Mouse (Mus musculus): ENCODE measurements around the gene Nrxn2. TPM values are rescaled to one million over a fixed set of nuclear protein-coding genes. Genes with fewer than 3 reads are reported as not detected.

Nrxn2 gene
- polyA plus RNA-seq, 1 experiment from 2014 or later = 6.2 TPM

GRCm38 (mm10) chr19:6400096-6401086 is 18.1 kb upstream of the Nrxn2 start:
- peak overlapping the region; percentile 99 for H3K4me2 ChIP-seq (replicated peaks; ENCODE audit: low read depth, low read length)
- ATAC-seq (ENCODE audit: low FRiP score, low TSS enrichment) = peak; percentile 27
- H3K9ac ChIP-seq (replicated peaks; ENCODE audit: low read length) = peak overlapping the region; percentile 76
- 0 out of 2 replicates have a peak, but pooled peaks cover 7% of the 10 kb centered on the region for H3K27me3 ChIP-seq (ENCODE audit: insufficient read depth, low read length)
- 1% methylated on average over 29 of the region's 29 CpGs for WGBS
- peak overlapping the region; percentile 69 for H3K4me3 ChIP-seq (ENCODE audit: low read length)
- no peaks in the 10 kb centered on the region for H3K9me3 ChIP-seq (ENCODE audit: low read length)
- peak overlapping the region; percentile 72 for H3K27ac ChIP-seq (ENCODE audit: low read length)
- H3K4me1 ChIP-seq (ENCODE audit: insufficient read depth, low read length) = peaks cover 47% of the 10 kb centered on the region
- H3K36me3 ChIP-seq (ENCODE audit: insufficient read depth, low read length) = no peaks in the 10 kb centered on the region

- Histone ChIP-seq H3K9me3 (ENCODE audit: low read length) (no peaks in the 10 kb centered on the region), H3K27ac (ENCODE audit: low read length) (peak overlapping the region; percentile 67; the same call in 1 of the 2 replicates), H3K9ac (replicated peaks; ENCODE audit: low read length) (peak overlapping the region; percentile 64)
Observed at GRCm38 (mm10) chr19:6401131-6401815, 17.3 kb upstream of the Nrxn2 start.

DNA sequence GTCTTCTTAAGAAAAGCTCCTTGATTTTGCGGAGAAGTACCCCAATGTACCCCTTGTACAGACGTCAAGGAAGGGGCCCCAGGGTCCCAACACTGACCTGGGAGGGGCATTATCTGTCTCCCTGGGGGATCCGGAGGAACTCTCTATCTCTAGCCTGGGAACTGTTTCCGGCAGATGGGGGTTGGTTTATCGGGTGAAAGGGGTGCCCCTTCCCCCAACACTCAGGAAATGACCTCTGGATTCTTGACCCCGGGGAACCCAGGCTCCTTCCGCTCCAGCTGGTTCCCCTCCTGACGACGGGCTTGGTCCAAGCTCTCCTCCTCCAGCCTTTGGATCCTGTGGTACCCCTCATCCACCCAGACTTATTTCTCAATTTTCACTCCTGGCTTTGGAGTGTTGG is 16.6 kb upstream of the Nrxn2 start:
- ATAC-seq (ENCODE audit: low FRiP score, low TSS enrichment) = peak; percentile 7; the same call in 1 of the 2 replicates
- peak overlapping the region; percentile 69 for H3K4me3 ChIP-seq (ENCODE audit: low read length)
- H3K4me1 ChIP-seq (ENCODE audit: insufficient read depth, low read length) = peaks cover 47% of the 10 kb centered on the region
- WGBS = 6% methylated on average over 9 of the region's 9 CpGs
- no peaks in the 10 kb centered on the region for H3K36me3 ChIP-seq (ENCODE audit: insufficient read depth, low read length)
- peak overlapping the region; percentile 99 for H3K4me2 ChIP-seq (replicated peaks; ENCODE audit: low read depth, low read length)
- H3K9ac ChIP-seq (replicated peaks; ENCODE audit: low read length) = peak overlapping the region; percentile 64
- 0 out of 2 replicates have a peak, but pooled peaks cover 7% of the 10 kb centered on the region for H3K27me3 ChIP-seq (ENCODE audit: insufficient read depth, low read length)
- H3K27ac ChIP-seq (ENCODE audit: low read length) = peak overlapping the region; percentile 67; the same call in 1 of the 2 replicates
- no peaks in the 10 kb centered on the region for H3K9me3 ChIP-seq (ENCODE audit: low read length)

More at GRCm38 (mm10) chr19:6401131-6401815, 17.3 kb upstream of the Nrxn2 start:
- Histone ChIP-seq H3K4me1 (ENCODE audit: insufficient read depth, low read length) (peaks cover 47% of the 10 kb centered on the region), H3K27me3 (ENCODE audit: insufficient read depth, low read length) (0 out of 2 replicates have a peak, but pooled peaks cover 7% of the 10 kb centered on the region), H3K4me3 (ENCODE audit: low read length) (peak overlapping the region; percentile 69), H3K4me2 (replicated peaks; ENCODE audit: low read depth, low read length) (peak overlapping the region; percentile 99), H3K36me3 (ENCODE audit: insufficient read depth, low read length) (no peaks in the 10 kb centered on the region)
- under 1% methylated on average over 29 of the region's 32 CpGs for WGBS
- ATAC-seq (ENCODE audit: low FRiP score, low TSS enrichment) = peak; percentile 47

DNA sequence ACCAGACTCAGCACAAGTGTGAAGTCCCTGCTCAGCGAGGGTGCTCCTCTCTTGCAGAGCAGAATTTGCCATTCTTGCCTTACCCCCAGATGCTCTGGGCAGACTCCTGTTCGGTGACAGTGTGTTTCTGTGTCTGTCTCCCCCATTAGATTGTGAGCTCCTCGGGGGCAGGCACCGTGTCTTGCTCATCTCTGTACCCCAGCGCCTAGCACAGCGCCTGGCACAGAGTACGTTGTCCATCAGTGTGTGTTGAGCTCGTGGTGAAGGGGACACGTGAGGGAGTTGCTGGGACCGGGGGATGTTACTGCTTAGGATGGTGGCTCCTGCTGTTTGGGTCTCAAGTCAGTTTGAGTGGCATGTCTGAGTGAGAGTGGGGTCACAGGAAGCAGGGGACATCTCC is 14.7 kb upstream of the Nrxn2 start:
- no peak overlapping the region for H3K4me2 ChIP-seq (replicated peaks; ENCODE audit: low read depth, low read length)
- no peak overlapping the region for H3K9ac ChIP-seq (replicated peaks; ENCODE audit: low read length)
- no peaks in the 10 kb centered on the region for H3K36me3 ChIP-seq (ENCODE audit: insufficient read depth, low read length)
- ATAC-seq (ENCODE audit: low FRiP score, low TSS enrichment) = no peak
- no peak overlapping the region for H3K4me3 ChIP-seq (ENCODE audit: low read length)
- no peaks in the 10 kb centered on the region for H3K9me3 ChIP-seq (ENCODE audit: low read length)
- H3K4me1 ChIP-seq (ENCODE audit: insufficient read depth, low read length) = peaks cover 34% of the 10 kb centered on the region
- H3K27me3 ChIP-seq (ENCODE audit: insufficient read depth, low read length) = 0 out of 2 replicates have a peak, but pooled peaks cover 7% of the 10 kb centered on the region
- 81% methylated on average over 10 of the region's 10 CpGs for WGBS
- no peak overlapping the region for H3K27ac ChIP-seq (ENCODE audit: low read length)

GRCm38 (mm10) chr19:6405433-6405832 is 13.1 kb upstream of the Nrxn2 start:
- H3K27ac ChIP-seq (ENCODE audit: low read length) = no peak overlapping the region
- ATAC-seq (ENCODE audit: low FRiP score, low TSS enrichment) = no peak
- no peak overlapping the region for H3K4me2 ChIP-seq (replicated peaks; ENCODE audit: low read depth, low read length)
- H3K36me3 ChIP-seq (ENCODE audit: insufficient read depth, low read length) = no peaks in the 10 kb centered on the region
- peaks cover 20% of the 10 kb centered on the region for H3K4me1 ChIP-seq (ENCODE audit: insufficient read depth, low read length)
- 0 out of 2 replicates have a peak, but pooled peaks cover 7% of the 10 kb centered on the region for H3K27me3 ChIP-seq (ENCODE audit: insufficient read depth, low read length)
- H3K9me3 ChIP-seq (ENCODE audit: low read length) = no peaks in the 10 kb centered on the region
- H3K9ac ChIP-seq (replicated peaks; ENCODE audit: low read length) = no peak overlapping the region
- WGBS = 77% methylated on average over 10 of the region's 10 CpGs
- H3K4me3 ChIP-seq (ENCODE audit: low read length) = no peak overlapping the region

GRCm38 (mm10) chr19:6407109-6407508 is 11.4 kb upstream of the Nrxn2 start:
- Histone ChIP-seq H3K27ac (ENCODE audit: low read length) (no peak overlapping the region), H3K4me1 (ENCODE audit: insufficient read depth, low read length) (peaks cover 4% of the 10 kb centered on the region), H3K9ac (replicated peaks; ENCODE audit: low read length) (no peak overlapping the region), H3K4me2 (replicated peaks; ENCODE audit: low read depth, low read length) (no peak overlapping the region), H3K9me3 (ENCODE audit: low read length) (no peaks in the 10 kb centered on the region), H3K4me3 (ENCODE audit: low read length) (no peak overlapping the region), H3K36me3 (ENCODE audit: insufficient read depth, low read length) (no peaks in the 10 kb centered on the region), H3K27me3 (ENCODE audit: insufficient read depth, low read length) (0 out of 2 replicates have a peak, but pooled peaks cover 3% of the 10 kb centered on the region)
- no peak for ATAC-seq (ENCODE audit: low FRiP score, low TSS enrichment)
- 84% methylated on average over 8 of the region's 8 CpGs for WGBS

GRCm38 (mm10) chr19:6407816-6408510 is 10.6 kb upstream of the Nrxn2 start:
- H3K9me3 ChIP-seq (ENCODE audit: low read length) = no peaks in the 10 kb centered on the region
- H3K4me3 ChIP-seq (ENCODE audit: low read length) = no peak overlapping the region
- ATAC-seq (ENCODE audit: low FRiP score, low TSS enrichment) = no peak
- H3K4me1 ChIP-seq (ENCODE audit: insufficient read depth, low read length) = peaks cover 4% of the 10 kb centered on the region
- H3K27ac ChIP-seq (ENCODE audit: low read length) = no peak overlapping the region
- H3K27me3 ChIP-seq (ENCODE audit: insufficient read depth, low read length) = 0 out of 2 replicates have a peak, but pooled peaks cover 2% of the 10 kb centered on the region
- no peaks in the 10 kb centered on the region for H3K36me3 ChIP-seq (ENCODE audit: insufficient read depth, low read length)
- 67% methylated on average over 16 of the region's 16 CpGs for WGBS
- H3K4me2 ChIP-seq (replicated peaks; ENCODE audit: low read depth, low read length) = no peak overlapping the region
- H3K9ac ChIP-seq (replicated peaks; ENCODE audit: low read length) = no peak overlapping the region

DNA sequence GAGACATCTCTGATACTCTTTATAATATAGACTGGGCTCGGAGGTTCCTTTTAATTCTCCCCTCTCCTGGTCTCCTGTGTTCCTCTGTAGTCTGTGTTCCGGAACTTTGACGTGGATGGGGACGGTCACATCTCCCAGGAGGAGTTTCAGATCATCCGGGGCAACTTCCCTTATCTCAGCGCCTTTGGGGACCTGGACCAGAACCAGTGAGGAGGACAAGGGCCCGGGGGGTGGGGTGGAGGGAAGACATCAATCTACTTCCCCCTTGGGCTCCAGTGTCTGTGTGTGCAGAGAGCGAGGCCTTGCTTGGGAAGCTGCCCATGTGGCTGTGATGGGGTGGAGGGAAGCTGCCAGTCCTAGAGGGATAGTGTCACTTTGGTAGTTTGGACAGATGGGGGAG is 9.8 kb upstream of the Nrxn2 start:
- Histone ChIP-seq H3K36me3 (ENCODE audit: insufficient read depth, low read length) (no peaks in the 10 kb centered on the region), H3K9me3 (ENCODE audit: low read length) (no peaks in the 10 kb centered on the region), H3K27ac (ENCODE audit: low read length) (no peak overlapping the region), H3K4me2 (replicated peaks; ENCODE audit: low read depth, low read length) (no peak overlapping the region), H3K4me3 (ENCODE audit: low read length) (no peak overlapping the region), H3K9ac (replicated peaks; ENCODE audit: low read length) (no peak overlapping the region), H3K4me1 (ENCODE audit: insufficient read depth, low read length) (peaks cover 8% of the 10 kb centered on the region), H3K27me3 (ENCODE audit: insufficient read depth, low read length) (no peaks in the 10 kb centered on the region)
- 75% methylated on average over 8 of the region's 8 CpGs for WGBS
- ATAC-seq (ENCODE audit: low FRiP score, low TSS enrichment) = no peak

- Histone ChIP-seq H3K27me3 (ENCODE audit: insufficient read depth, low read length) (no peaks in the 10 kb centered on the region), H3K36me3 (ENCODE audit: insufficient read depth, low read length) (no peaks in the 10 kb centered on the region), H3K4me3 (ENCODE audit: low read length) (no peak overlapping the region), H3K27ac (ENCODE audit: low read length) (no peak overlapping the region), H3K4me2 (replicated peaks; ENCODE audit: low read depth, low read length) (no peak overlapping the region), H3K9me3 (ENCODE audit: low read length) (no peaks in the 10 kb centered on the region), H3K9ac (replicated peaks; ENCODE audit: low read length) (no peak overlapping the region), H3K4me1 (ENCODE audit: insufficient read depth, low read length) (peaks cover 8% of the 10 kb centered on the region)
- 83% methylated on average over 5 of the region's 5 CpGs for WGBS
- ATAC-seq (ENCODE audit: low FRiP score, low TSS enrichment) = no peak
Observed at GRCm38 (mm10) chr19:6409176-6409575, 9.4 kb upstream of the Nrxn2 start.

Data from kidney, embryonic 16.5 days (tissue).